Mouse (Mus musculus): ENCODE measurements around the gene S100a4. TPM values are rescaled to one million over a fixed set of nuclear protein-coding genes. Genes with fewer than 3 reads are reported as not detected.
A peak's percentile ranks its signal among the peaks of the same experiment; 100 is the strongest.

S100a4 gene
- total RNA-seq, 2 experiments from 2014 or later, result 36.9 to 37.4 TPM

- no peak for ATAC-seq (replicated peaks; ENCODE audit: low FRiP score, poor library complexity, severe bottlenecking)
These were observed 12.3 kb downstream of the S100a4 start for GRCm38 (mm10) chr3:90615911-90616310.

DNA sequence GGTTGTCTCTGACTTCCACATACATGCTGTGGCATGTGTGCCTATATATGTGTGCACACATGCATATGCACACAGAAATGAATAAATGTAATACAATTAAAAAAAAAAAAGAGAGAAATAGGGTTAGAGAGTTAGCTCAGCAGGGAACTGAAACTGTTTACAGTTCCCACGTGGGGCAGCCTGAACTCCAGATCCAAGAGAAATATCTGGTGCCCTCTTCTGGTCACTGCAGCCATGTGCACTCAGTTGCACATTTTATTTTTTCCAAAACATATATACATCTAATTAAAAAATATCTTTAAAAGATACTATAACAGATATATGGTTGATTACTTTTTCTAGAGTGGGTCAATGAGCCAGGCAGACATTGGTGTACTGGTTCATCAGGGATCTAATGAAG lies 14.0 kb downstream of the S100a4 start:
- no peak for ATAC-seq (replicated peaks; ENCODE audit: low FRiP score, poor library complexity, severe bottlenecking)

- no peak for ATAC-seq (replicated peaks; ENCODE audit: low FRiP score, poor library complexity, severe bottlenecking)
These were observed 18.0 kb downstream of the S100a4 start for GRCm38 (mm10) chr3:90621552-90621951.

DNA sequence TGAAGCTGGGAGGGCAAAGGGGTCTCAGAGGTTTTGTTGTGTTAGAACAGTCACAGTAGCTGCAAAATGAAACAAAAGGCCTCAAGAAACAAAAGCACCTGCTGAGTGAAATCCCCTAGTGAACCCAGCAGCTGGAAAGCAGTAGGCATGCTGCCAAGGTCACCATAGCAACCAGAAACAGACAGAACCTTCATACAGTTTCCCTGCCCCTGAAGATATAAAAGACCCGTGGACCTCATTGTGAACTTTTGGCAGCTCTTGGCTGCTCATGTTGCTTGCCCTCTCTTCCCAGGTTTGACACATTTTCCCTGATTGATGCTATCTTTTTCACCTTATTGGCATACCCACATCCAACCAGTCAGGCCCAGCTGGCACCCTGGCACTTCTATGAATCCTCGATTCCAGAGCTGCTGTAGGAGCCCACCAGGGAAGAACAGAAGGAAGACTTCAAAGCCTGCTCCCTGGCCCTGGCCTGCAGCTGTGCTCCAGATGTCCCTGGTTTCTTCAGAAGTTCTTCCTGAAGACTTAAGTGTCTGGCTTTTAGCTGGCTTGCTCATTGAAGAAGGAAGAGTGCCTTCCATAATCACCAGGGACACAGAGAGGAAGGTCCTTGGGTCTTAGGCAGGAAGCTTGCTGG lies 20.0 kb downstream of the S100a4 start:
- no peak for ATAC-seq (replicated peaks; ENCODE audit: low FRiP score, poor library complexity, severe bottlenecking)

GRCm38 (mm10) chr3:90625496-90625895 lies 21.9 kb downstream of the S100a4 start:
- no peak for ATAC-seq (replicated peaks; ENCODE audit: low FRiP score, poor library complexity, severe bottlenecking)

- no peak for ATAC-seq (replicated peaks; ENCODE audit: low FRiP score, poor library complexity, severe bottlenecking)
These were observed 22.9 kb downstream of the S100a4 start for GRCm38 (mm10) chr3:90626266-90627021.

- ATAC-seq (replicated peaks; ENCODE audit: low FRiP score, poor library complexity, severe bottlenecking), result no peak
These were observed 23.8 kb downstream of the S100a4 start for GRCm38 (mm10) chr3:90627366-90627765.

- ATAC-seq (replicated peaks; ENCODE audit: low FRiP score, poor library complexity, severe bottlenecking), result no peak
These were observed 24.2 kb downstream of the S100a4 start for GRCm38 (mm10) chr3:90627807-90628206.

DNA sequence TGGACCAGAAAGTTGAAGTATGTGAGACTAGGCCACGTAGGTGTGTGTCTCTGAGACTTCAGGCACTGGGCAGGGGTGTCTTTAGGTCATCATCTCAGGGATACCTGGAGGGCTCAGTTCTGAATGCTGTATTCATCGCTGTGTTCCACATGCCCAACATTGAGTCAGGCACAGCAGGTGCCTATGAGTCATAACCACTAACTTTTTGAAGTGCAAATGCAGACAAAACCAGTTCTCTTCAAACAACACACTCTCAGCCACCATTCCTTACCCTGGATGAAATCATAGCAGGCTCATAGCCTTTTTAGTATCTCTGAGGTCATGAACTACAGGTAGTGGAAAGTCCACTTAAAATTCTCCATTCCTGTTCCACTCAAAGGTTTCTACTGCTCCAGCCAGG lies 25.7 kb downstream of the S100a4 start:
- ATAC-seq (replicated peaks; ENCODE audit: low FRiP score, poor library complexity, severe bottlenecking), result no peak

- no peak for ATAC-seq (replicated peaks; ENCODE audit: low FRiP score, poor library complexity, severe bottlenecking)
These were observed 28.4 kb downstream of the S100a4 start for GRCm38 (mm10) chr3:90631984-90632383.

GRCm38 (mm10) chr3:90638511-90639275 lies 35.1 kb downstream of the S100a4 start:
- no peak; the same call in 1 of the 2 replicates for ATAC-seq (replicated peaks; ENCODE audit: low FRiP score, poor library complexity, severe bottlenecking)

DNA sequence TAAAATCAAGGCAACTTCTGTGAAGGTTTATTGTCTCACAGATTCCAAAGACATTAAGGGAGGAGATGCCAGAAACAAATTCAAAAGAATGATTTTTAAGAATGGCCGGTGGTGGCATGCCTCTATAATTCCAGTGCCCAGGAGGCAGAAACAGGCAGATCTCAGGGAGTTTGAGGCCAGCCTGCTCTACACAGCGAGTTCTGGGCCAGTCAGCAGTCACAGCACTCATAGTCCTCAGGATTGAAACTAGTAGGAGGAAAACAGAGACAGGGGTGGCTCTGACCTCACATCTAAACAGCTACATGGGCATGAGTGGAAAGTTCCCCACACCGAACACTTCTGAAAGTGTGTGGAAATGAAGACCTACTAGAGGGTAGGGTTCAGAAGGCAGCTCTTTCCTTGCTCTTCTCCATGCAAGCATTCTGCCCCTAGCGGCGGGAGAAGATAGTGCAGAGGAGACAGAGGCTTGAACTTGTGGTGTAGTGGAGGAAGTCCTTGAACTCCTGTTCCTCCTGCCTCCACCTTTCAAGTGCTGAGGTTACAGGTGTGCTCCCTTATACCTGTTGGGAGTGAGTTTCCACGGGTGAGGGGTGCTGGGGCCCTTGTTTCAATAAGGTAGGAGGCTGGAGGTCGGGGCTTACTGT lies 36.1 kb downstream of the S100a4 start:
- peak; percentile 60 for ATAC-seq (replicated peaks; ENCODE audit: low FRiP score, poor library complexity, severe bottlenecking)

DNA sequence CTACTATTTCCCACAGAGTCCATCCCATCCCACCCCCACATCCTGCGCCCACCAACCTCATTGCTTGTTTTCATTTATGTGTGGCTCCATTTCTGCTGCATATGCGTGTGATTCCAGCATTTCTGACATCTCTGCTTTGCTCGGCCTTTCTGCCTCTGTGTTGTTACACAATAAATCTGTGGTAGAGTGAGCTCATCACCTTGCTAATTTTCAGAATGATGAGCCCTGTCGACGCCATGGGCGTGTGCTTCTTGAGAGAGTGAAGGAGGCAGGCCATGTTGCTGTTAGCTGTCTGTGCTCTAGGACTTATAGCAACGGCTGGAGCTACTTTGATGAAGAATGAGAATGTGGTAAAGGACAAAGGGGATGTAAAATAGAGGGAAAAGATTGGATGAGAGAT lies 37.4 kb downstream of the S100a4 start:
- ATAC-seq (replicated peaks; ENCODE audit: low FRiP score, poor library complexity, severe bottlenecking), result no peak

- no peak for ATAC-seq (replicated peaks; ENCODE audit: low FRiP score, poor library complexity, severe bottlenecking)
These were observed 40.6 kb downstream of the S100a4 start for GRCm38 (mm10) chr3:90644220-90644619.

DNA sequence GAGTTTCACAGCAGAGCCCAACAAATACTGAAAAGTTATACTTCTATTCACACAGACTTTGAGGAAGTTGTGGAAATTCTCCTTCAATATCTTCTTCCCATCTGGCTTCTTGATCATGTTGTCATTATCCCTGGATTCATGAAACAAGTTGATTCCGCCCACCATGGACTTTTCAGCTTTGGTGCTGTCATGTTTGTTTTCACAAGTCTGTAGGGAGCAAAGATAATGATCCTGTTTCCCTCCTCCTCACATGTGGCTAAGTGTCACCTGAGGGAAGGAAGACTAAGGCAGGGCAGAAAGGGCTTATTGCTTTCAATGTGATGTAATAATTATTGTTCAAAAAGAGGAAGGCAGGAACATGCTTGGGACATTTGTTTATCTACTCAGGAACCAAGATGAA lies 43.7 kb downstream of the S100a4 start:
- ATAC-seq (replicated peaks; ENCODE audit: low FRiP score, poor library complexity, severe bottlenecking), result no peak

GRCm38 (mm10) chr3:90648981-90649380 lies 45.4 kb downstream of the S100a4 start:
- no peak for ATAC-seq (replicated peaks; ENCODE audit: low FRiP score, poor library complexity, severe bottlenecking)

- no peak for ATAC-seq (replicated peaks; ENCODE audit: low FRiP score, poor library complexity, severe bottlenecking)
These were observed 46.3 kb downstream of the S100a4 start for GRCm38 (mm10) chr3:90649832-90650231.

DNA sequence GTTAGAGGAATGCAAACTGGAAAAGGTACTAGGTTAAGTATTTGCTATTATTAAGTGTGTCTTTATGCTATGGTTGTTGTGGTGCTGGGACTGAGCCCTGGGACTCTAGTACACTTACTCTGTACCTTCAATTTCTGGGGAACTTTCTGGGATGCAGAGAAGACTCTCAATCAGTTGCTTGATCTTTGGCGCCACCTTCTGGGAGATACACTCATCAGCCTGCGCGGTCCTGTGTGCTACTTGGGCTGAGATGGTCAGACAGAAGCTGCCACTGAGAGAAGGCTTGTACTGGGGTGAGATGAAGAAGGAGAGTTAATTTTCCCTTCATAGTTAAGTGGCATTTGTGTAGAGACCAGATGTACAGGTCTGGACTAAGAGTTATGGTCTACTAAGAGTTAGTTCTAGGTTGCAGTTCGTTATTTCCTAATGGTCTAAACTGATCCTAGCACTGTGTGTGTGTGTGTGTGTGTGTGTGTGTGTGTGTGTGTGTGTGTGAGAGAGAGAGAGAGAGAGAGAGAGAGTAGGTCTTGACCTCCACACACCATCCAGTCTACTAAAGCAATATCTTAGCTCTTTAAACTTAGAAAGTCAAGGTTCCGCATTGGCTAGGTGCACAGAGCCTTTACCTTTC lies 49.4 kb downstream of the S100a4 start:
- ATAC-seq (replicated peaks; ENCODE audit: low FRiP score, poor library complexity, severe bottlenecking), result no peak

GRCm38 (mm10) chr3:90653717-90654116 lies 50.1 kb downstream of the S100a4 start, which contains the start of gene S100a7a:
Gene S100a7a (plus strand): TSS chr3:90654017.
- no peak for ATAC-seq (replicated peaks; ENCODE audit: low FRiP score, poor library complexity, severe bottlenecking)

Data from erythroid progenitor cell, adult 5-6 weeks (primary cell).